Comparison of ENCODE assay signal across 9 mouse cellular contexts in the genomic region with DNA sequence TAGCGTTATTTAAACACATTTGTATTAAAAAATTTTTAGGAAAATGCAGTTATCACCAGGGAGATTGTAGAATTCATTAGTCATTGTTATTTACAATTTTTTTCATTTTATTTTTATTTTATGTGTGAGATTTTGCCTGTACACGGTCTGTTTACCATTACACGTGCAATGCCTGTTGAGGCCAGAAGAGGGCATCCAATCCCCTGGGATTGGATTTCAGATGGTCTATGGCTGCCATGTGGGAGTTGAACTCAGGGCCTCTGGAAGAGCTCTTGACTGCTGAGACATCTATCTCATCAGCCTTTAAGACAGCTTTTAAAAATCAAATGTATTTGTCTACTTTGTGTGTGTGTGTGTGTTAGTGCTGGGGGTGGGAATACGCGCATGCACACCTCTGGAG. TPM values are rescaled to one million over a fixed set of nuclear protein-coding genes. Genes with fewer than 3 reads are reported as not detected.
DNase-seq lines count a peak whose midpoint lies in the region; TF ChIP-seq lines count a peak whose summit lies in the region.
"Had no signal": no experiment of that assay in that cellular context is flagged by ENCODE, and none has a peak within 500 bp of the region (broad histone marks: within the 10 kb centered on the region; RNA-seq: fewer than 3 reads in every experiment).

No protein-coding gene starts in this region.

- no peaks in the 10 kb centered on the region for H3K4me1 ChIP-seq in cerebellum, adult 2 months (ENCODE audit: control insufficient read depth, insufficient read depth, low read length)
- H3K4me1 ChIP-seq in midbrain, embryonic 10.5 days = peaks cover 25% of the 10 kb centered on the region

- DNase-seq in cerebellum, adult 2 months = no peak
- no peak for DNase-seq in cerebellum, adult 9-10 months
- peak; percentile 53 to 63 for DNase-seq in layer of hippocampus, postnatal 10 days (ENCODE audit: low spot score in 2 of 2)
- no peak for DNase-seq in layer of hippocampus, adult 11-12 months (ENCODE audit: low spot score)
- DNase-seq in ES-CJ7 (ENCODE audit: low read depth, low spot score) = peak; percentile 68
- DNase-seq in kidney, postnatal 4 days = peak; percentile 61
- peak; percentile 57 for DNase-seq in thymus, postnatal 4 days
- DNase-seq in midbrain, embryonic 10.5 days (ENCODE audit: low spot score) = no peak

- H3K9me3 ChIP-seq in midbrain, embryonic 10.5 days (replicated peaks) = no peaks in the 10 kb centered on the region
- H3K9me3 ChIP-seq: liver, embryonic 15.5 days had no signal

- no peaks in the 10 kb centered on the region for H3K27me3 ChIP-seq in cerebellum, adult 2 months (ENCODE audit: control insufficient read depth, insufficient read depth, low read length)
- no peaks in the 10 kb centered on the region for H3K27me3 ChIP-seq in midbrain, embryonic 10.5 days (ENCODE audit: low read depth, poor library complexity, severe bottlenecking)
- H3K27me3 ChIP-seq: liver, embryonic 15.5 days had no signal

- H3K27ac ChIP-seq in cerebellum, adult 2 months (ENCODE audit: insufficient read depth, low read length) = no peak overlapping the region
- H3K27ac ChIP-seq in midbrain, embryonic 10.5 days (replicated peaks) = no peak overlapping the region
- H3K27ac ChIP-seq: liver, embryonic 15.5 days had no signal

- H3K4me3 ChIP-seq in cerebellum, adult 2 months (replicated peaks; ENCODE audit: insufficient read depth, low read depth, low read length) = no peak overlapping the region
- H3K4me3 ChIP-seq in midbrain, embryonic 10.5 days = no peak overlapping the region
- H3K4me3 ChIP-seq: liver, embryonic 15.5 days had no signal

- peak; percentile 45; the same call in 1 of the 2 replicates for TF ChIP-seq CTCF in cerebellum, adult 2 months (IDR thresholded peaks at IDR 0.05; ENCODE audit: borderline replicate concordance, insufficient read depth, low read depth, low read length)

- no peak for TF ChIP-seq POLR2A in cerebellum, adult 2 months (IDR thresholded peaks at IDR 0.05; ENCODE audit: borderline replicate concordance, insufficient read depth, low read length)

- WGBS in cerebellum, adult 2 months = 72% methylated on average over 5 of the region's 5 CpGs
- 72% methylated on average over 5 of the region's 5 CpGs for WGBS in midbrain, embryonic 10.5 days

- H3K36me3 ChIP-seq in midbrain, embryonic 10.5 days = peaks cover 13% of the 10 kb centered on the region

RNA-seq across cellular contexts. Expression of gene Dera, which starts 2.0 kb away (rescaled TPM):
- polyA plus RNA-seq in cerebellum, adult 2 months (2012; rRNA removed) = 3.1 and 3.6 TPM in 2 replicates
- total RNA-seq in layer of hippocampus, postnatal 10 days (2021) = 10 to 100 TPM; 14.4 to 17.5 TPM
- polyA plus RNA-seq in midbrain, embryonic 10.5 days (2016; fragmentation: Nextera tagmentation; extraction: Ambion mirVana) = 59.6 and 68.0 TPM in 2 replicates

RNA-seq across cellular contexts. Expression of gene Strap, which starts 21.4 kb away (rescaled TPM):
- 79.7 and 80.7 TPM in 2 replicates for polyA plus RNA-seq in cerebellum, adult 2 months (2012; rRNA removed)
- total RNA-seq in layer of hippocampus, postnatal 10 days (2021) = 100 to 1,000 TPM; 131 to 140 TPM
- 222 and 233 TPM in 2 replicates for polyA plus RNA-seq in midbrain, embryonic 10.5 days (2016; fragmentation: Nextera tagmentation; extraction: Ambion mirVana)

Comparison
In these comparisons a context has a peak if more than half of its experiments do, and no peak if none do; other contexts are left out.
1. DNase-seq: peak in layer of hippocampus, postnatal 10 days (2 of 2), ES-CJ7 (single experiment), kidney, postnatal 4 days (2 of 2) and thymus, postnatal 4 days (single experiment); none in cerebellum, adult 2 months (0 of 2), cerebellum, adult 9-10 months (single experiment), layer of hippocampus, adult 11-12 months (single experiment) and midbrain, embryonic 10.5 days (single experiment).
2. RNA of gene Dera, which starts 2.0 kb away (polyA plus RNA-seq): 59.6 to 68.0 TPM in midbrain, embryonic 10.5 days; 3.1 to 3.6 TPM in cerebellum, adult 2 months; every median in the first group is over 10 times any median in the second.